Mouse (Mus musculus) left cerebral cortex, adult 18-20 months (tissue): Measurements from ENCODE around the gene Pole4. TPM values are rescaled to one million over a fixed set of nuclear protein-coding genes. Genes with fewer than 3 reads are reported as not detected.
"Not testable (repeated sequence)": the region's sequence is repeated elsewhere in the genome, so short reads cannot be mapped to it uniquely, and the experiment has no call there.

Experiments used
- DNase-seq, 2 experiments: peaks; one replicate each; pipeline ENCODE4 v3.0.0; 2021 to 2022; ENCODE audit warnings: low spot score in 2 of 2, mixed read lengths in 1 of 2
- total RNA-seq, 2 experiments: library from RNA; stranded (reverse); gene quantifications; 2 replicates each; pipeline ENCODE4 v1.2.3; 2021

Gene Pole4
- total RNA-seq, 2 experiments from 2014 or later = 34.5 to 36.1 TPM

DNA sequence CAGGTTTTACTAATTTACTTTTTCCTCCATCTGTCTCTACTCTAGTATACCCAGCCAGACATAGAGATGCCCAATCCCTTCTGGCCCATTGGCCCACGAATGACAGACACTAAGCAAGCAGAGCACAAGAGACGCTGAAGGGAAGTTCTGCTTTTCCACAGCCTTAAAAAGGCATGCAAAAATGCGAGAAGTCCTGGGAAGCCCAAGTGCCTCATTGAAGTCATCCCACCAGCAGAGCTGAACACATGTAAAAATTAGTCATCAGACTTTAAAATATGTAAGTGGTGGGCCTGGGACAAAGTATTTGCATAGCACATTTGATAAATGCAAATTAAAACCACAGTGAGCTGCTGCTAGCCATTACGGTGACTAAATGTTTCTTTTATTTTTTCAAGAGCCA is 65.1 kb downstream of the Pole4 start:
- peak; percentile 12 to 36 for DNase-seq

DNA sequence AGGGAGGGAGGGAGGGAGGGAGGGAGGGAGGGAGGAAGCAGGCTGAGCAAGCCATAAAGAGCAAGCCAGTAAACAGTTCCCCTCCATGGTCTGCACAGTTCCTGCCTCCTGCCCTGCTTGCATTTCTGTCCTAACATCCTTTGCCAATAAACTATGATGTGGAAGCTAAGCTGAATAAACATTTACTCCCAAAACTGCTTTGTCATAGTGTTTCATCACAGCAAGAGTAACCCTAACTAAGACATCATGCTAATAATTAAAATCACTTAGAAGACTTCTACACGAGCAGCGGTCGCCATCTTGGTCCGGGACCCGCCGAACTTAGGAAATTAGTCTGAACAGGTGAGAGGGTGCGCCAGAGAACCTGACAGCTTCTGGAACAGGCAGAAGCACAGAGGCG is 79.8 kb downstream of the Pole4 start:
- not testable (repeated sequence) for DNase-seq

DNA sequence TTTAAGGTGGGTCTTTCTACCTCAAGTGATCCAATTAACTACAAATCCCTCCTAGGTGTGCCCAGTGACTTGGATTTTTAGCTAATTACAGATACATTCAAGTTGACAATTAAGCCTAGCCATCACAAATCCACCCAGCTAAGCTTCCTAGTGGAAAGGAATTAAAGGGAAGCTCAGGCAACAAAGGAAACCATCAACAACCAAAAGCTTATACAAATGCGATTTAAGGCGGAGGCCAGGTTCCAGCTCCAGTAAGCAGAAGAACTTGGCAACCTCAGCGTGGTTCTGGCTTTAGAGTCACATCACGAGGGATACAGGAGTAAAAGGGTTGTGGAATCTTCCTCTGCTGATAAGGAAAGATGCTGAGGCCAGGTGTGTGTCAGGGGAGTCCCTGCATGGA is 92.0 kb downstream of the Pole4 start:
- DNase-seq = no peak

DNA sequence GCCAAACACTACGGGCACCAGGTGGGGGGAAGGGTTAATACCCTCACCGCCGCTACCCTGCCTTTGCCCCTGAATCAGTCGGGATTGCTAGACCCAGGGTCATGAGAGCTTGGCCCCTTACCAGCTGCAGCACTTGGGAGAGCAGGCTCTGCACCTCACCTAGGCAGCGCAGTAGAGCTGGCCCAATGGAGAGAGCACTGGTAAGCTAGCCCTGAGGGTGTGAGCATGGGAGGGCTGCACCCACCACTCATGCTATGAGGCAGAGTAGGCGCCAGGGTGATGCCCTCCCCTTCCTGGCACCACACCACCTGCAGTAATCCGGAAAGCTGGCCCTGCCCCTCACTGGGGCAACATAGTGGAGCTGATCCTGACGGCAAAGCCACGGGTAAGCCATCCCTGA is 94.1 kb downstream of the Pole4 start:
- no peak for DNase-seq

DNA sequence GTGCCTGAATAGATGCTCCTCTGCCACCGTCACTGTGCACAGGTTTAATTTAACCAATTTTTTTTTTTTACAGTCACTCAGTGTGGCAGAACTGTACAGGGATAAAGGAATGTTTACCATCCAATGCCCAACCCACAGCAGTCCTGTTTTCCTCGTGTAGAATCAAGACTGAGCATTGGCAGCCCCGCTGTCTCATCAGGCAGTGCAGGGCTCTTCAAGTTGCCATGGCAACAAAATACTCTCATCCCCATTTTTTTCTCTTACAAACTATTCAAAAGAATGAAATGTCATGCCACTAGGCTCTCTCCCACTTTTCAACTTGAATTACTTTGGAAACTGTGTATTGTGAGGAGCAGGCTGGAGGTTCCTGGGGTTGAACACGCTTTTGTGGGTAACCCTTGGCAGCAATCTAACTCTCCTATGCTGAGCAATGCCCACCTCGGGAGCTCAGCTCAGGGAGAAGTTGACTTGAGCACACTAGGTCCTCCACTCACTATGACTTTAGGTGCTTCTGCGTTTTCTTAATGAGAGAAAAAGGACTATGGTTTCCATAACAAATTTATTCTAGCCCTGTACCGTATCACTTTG is 95.7 kb downstream of the Pole4 start:
- DNase-seq = no peak

DNA sequence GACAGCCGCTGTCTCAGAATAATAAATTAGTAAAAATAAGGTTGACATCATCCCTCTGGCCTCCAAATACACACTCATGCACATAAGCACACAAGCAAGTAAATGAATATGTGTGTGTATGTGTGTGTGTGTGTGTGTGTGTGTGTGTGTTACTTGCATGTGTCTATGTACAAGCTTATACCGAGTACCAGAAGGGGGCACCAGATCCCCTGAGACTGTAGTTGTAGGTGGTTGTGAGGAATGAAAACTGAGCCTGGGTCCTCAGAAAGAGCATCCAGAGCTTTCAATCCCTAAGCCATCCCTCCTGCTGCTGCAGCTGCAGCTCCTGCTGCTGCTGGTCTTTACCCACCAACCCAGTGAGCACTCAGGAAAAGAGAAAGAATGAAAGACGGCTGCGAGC is 96.4 kb downstream of the Pole4 start:
- no peak for DNase-seq

DNA sequence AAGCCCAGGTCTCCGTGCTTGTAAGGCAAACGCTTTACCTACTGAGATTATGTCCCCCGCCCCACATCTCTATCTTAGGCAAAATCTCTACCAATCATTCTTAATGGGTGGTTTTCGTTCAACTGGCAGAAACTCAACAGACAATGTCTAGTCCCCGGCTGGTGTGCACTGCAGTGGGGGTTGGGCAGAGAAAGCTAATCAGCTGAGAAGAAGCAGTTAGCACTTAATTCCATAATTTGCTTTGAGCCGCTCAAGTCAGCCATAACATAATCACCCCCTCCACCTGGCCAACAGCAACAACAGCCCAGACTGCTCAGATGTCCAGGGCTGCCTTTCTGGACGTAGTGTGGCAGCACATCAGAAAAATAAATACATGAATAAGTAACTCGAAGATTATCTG is 100.4 kb downstream of the Pole4 start:
- DNase-seq = no peak

DNA sequence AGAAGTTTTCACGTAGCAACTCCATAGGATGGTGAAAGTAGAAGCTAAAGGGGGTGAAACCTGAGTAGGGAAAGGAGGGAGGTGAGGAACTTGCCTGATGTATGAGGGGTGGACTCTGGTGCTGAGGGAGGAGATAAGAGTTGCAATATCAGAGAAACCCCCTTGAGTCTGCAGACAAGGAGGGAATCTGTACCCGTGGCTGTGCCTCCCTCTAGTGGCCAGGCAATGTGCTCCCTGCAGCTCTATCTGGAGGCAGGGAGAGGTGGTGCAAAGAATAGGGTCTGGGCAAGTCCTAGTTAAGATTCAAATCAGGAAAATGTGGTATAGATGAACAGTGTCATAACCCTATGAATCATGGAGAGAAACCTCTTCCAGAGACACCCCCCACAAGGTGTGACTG is 101.5 kb downstream of the Pole4 start:
- peak; percentile 36 to 54 for DNase-seq

DNA sequence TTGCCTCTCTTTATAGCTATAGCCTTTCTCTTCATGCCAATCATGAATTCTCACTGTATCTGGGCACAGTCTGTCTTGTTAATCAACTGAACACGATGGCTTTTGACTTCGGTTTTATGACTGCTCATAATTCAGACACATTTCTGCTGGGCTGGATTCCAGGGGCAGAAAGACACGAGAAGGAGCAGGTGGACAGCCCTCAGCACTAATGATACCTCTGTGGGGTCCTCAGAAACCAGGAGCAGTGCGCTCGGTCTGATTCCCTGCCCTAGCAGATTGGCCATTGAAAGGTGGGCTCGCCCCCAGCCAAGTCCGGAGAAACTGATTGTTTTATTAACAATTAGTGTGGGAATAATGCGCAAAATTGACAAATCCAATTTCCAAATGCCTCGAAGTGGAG is 101.9 kb downstream of the Pole4 start:
- no peak for DNase-seq

DNA sequence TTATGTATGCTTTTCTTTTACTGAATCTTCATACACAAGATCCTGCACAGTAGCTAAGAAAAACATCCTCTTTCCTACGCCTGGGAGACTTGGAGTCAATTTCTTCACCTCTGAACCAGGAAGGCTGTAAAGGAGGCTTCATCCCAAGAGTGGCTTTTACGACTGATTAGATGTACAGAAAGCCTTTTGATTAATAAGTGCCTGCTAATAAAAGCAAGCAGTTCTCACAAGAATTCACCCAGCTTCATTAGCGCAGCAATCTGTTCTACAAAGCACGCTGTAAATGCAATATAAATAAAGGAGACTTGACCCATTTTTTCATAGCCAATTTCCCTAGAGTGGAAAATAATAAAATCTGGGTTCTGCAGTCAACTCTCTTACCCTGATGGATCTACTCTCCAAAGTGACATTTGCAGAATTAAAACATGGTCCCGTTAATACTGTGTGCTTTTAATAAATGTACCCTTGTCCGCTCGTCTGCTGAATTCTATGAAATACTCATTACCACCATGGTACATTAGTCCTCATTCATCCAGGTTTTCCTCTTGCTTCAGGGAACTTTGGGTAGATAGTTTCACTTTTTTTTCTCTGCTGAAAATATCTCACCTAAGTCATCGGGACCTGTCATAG is 109.6 kb downstream of the Pole4 start:
- no peak for DNase-seq

DNA sequence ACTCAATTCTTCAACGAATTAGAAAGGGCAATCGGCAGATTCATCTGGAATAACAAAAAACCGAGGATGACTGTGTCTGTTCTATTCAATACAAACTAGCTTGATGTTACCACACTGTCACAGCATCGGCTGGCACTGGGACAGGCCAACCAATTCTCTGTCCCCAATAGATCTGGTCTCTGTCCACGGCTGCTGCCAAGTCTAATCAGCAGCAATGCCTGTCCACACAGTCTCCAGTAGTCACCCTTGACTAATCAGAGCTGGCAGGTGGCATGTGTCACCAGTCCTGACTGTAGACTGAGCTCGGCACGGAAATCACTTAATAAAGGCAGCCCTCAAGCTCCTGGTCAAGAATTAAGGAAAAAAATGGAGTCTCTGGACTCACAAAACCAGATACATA is 115.8 kb downstream of the Pole4 start:
- no peak for DNase-seq

DNA sequence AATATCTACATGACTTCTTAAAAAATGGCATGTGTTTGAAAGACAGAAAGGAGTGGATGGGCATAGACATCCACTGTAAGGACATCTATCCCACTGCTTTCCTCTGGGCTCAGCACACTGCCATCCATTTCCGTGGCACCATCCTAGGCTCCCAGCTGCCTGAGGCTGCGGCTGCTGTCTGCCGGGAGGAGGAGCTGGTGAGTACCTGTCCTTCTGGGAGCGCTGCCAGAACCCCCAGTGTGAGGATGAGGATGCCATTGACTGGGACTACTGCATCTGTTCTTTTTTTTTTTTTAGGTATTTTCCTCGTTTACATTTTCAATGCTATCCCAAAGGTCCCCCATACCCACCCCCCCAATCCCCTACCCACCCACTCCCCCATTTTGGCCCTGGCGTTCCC is 119.8 kb downstream of the Pole4 start:
- DNase-seq = no peak

DNA sequence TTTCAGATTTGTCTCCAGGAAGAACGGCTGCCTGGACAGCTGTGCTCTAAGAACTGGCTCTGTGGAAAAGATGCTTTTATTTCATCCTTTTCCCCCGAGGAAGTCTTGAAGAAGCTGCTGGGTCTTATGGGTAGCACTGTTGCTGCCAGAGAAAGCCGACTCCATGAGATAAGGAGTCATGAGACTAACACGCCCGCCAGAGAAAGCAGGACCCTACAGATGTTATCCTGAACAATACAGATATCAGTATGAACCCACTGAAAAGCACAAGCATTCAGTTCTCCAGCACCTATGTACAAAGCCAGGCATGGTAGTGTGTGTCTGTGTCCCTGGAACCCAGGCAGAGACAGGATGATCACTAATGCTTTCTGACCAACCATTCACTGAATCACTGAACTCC is 129.7 kb downstream of the Pole4 start:
- no peak for DNase-seq

Other genes with a start within 250 kb of the Pole4 start
- 1 to 10 TPM; 2.5 to 4.4 TPM for gene Hk2, start 69.1 kb upstream of the Pole4 start, total RNA-seq
- 10 to 100 TPM; 37.8 to 41.2 TPM for gene Sema4f, start 234.4 kb upstream of the Pole4 start, total RNA-seq
- not detected for gene M1ap, start 241.5 kb upstream of the Pole4 start, total RNA-seq